Mouse (Mus musculus): Measurements from ENCODE around the gene Tmod4. TPM values are rescaled to one million over a fixed set of nuclear protein-coding genes. Genes with fewer than 3 reads are reported as not detected.
"Not testable (repeated sequence)": the region's sequence is repeated elsewhere in the genome, so short reads cannot be mapped to it uniquely, and the experiment has no call there.

Tmod4 gene
- polyA plus RNA-seq (2012; rRNA removed): 1.2 and 1.5 TPM in 2 replicates

DNA sequence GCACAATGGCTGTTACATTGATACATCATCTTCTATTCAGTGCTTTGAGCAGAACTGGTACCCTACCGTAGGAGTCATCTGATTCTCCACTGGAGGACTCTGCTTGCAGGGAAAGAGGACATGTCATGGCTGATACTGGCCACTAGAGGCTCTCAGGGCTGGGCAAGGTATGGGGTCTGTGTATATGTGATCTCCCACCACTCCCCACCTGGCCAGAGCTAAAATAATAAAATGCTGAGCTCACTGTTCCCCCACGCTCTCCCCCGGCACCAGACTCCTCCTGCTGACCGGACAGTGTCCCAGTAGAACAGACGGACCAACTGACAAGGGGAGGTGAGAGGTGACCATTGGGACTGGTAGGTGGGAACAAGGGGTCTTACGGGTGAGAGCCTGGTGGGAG lies at the start of gene Tmod4:
Tmod4 (plus strand) TSS at position 231 of the 400 bp plus-strand sequence.
- DNase-seq (ENCODE audit: low spot score): no peak

GRCm38 (mm10) chr3:95088071-95088470 lies 36.2 kb upstream of the Tmod4 start:
- no peak for DNase-seq (ENCODE audit: low spot score)

GRCm38 (mm10) chr3:95100854-95101253 lies 23.4 kb upstream of the Tmod4 start:
- DNase-seq (ENCODE audit: low spot score): no peak

DNA sequence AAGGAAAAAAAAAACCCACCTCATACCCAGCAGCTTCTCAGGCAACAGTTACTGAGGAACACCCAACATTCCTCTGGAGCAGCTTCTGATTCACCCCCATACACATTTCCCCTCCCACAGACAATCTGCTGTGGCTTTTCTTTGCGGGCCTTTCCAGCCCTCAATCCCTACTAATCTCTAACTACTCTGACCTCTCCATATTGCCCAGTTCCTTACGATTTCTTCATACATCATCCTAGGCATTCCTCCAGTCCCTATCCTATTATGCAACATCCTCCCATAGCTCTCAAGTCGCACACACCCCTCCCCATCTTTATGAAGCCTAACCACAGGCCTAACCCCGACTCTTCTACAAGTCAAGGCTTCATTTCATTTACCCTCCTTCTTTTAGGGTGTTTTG lies 19.2 kb upstream of the Tmod4 start:
- no peak for DNase-seq (ENCODE audit: low spot score)

GRCm38 (mm10) chr3:95105586-95106337 lies 18.5 kb upstream of the Tmod4 start:
- DNase-seq (ENCODE audit: low spot score): no peak

DNA sequence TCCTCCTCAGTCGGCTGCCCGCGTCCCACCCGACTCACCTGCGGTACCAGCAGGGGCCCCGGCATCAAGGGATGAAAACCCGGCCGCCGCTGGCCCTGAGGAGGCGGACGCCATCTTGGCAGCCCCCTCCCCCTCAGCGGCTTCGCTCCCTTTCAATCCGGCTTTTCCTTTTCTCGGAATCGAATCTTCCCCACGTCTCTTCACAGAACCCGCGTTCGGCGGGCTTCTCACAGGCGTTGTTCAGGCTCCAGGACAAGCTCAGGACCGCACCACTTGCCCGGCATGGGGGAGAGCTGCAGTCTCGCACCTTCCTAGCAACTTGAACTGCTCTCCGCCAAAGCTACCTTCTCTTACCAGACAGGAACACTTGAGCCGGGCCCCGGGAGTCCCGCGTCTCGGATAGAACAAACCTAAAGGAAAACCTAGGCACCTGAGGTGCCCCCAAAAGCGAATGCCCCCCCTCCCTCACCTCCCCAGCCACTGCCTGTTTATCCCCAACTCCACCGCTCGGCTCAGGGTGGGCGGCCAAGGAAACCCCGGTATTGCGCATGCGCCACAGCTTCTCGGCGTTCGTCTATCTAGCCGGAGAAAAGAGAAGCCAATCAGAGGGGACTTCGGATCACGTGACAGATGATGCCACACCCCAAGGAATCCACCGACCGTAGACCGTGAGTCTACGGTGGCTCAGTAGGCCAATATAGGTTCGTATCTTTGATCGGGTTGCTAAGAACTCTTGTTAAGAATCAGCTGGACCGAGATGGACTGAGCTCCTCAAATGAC lies 17.7 kb upstream of the Tmod4 start, which contains the start of gene Pip5k1a:
Pip5k1a (minus strand) TSS at position 593 of the 780 bp plus-strand sequence.
- peak; percentile 85 for DNase-seq (ENCODE audit: low spot score)

DNA sequence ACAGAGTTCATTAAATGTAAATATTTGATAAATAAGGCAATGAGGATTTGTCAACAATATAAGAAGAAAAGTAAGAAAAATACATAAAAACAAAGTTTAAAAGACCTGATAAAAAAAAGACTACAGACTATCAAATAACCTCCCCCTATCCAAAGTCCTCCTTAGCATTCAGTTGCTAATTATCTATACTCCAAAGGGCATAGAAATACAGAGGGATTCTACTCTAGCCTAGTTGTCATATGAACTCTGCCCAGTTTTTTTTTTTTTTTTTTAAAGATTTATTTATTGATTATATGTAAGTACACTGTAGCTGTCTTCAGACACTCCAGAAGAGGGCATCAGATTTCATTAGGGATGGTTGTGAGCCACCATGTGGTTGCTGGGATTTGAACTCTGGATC lies 17.0 kb upstream of the Tmod4 start:
- DNase-seq (ENCODE audit: low spot score): not testable (repeated sequence)

GRCm38 (mm10) chr3:95107898-95108297 lies 16.4 kb upstream of the Tmod4 start:
- DNase-seq (ENCODE audit: low spot score): no peak

DNA sequence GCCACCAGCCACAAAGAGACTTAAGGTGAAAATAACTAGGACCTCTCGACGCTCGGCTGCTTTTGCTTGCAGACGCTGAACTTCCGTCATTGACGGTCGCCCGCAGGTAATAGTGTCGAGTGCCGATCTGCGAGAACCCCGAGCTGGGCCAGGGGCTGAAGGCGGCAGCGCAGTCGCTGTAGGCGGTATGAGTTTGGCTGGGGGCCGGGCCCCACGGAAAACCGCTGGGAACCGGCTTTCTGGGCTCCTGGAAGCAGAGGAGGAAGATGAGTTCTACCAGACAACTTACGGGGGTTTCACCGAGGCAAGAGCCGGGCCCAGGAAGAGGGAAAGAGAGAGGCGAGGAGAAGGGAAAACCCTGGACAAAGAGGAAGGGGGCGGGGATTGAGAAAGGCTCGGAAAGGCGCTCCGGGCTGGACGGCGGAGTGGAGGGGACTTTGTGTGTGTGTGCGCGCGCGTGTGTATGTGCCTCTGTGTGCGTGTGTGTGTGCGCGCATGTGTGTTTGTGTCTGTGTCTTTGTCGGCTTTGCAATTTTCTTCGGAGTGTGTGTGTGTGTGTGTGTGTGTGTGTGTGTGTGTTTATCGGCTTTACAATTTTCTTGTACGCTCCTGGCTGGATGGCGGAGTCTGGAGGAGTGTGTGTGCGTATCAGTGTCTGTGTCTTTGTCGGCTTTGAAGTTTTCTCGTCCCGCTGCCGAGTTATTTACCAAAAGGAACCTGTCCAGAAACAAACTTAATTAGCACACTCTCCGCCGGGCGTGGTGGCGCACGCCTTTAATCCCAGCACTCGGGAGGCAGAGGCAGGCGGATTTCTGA lies 13.2 kb upstream of the Tmod4 start, which contains the start of gene Vps72:
Vps72 (plus strand) TSS at position 112 of the 816 bp plus-strand sequence.
- DNase-seq (ENCODE audit: low spot score): peak; percentile 82

GRCm38 (mm10) chr3:95112760-95113159 lies 11.5 kb upstream of the Tmod4 start:
- DNase-seq (ENCODE audit: low spot score): no peak

GRCm38 (mm10) chr3:95117751-95118150 lies 6.5 kb upstream of the Tmod4 start:
- no peak for DNase-seq (ENCODE audit: low spot score)

DNA sequence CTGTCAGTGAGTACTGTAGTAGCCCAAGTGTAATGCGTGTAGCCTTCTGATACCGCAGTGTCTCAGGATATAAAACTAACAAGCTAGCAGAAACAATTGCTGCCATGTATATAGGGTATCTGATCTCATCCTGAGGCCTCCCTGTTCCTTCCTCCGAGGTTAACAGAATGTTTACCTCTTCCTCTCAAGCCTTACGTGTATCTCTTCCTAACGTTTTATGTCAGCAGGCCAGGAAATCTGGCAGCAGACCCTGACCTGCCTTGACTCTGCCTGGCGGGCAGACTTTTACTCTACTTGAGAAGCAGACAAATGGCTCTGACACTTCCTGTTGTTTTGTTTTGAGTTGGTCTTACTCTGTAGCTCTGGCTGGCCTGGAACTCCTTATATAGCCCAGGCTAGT lies 2.7 kb upstream of the Tmod4 start:
- no peak for DNase-seq (ENCODE audit: low spot score)

- DNase-seq (ENCODE audit: low spot score): no peak
Measured at GRCm38 (mm10) chr3:95124972-95125371, 696 bp downstream of the Tmod4 start.

- no peak for DNase-seq (ENCODE audit: low spot score)
Measured at GRCm38 (mm10) chr3:95129226-95129651, 5.0 kb downstream of the Tmod4 start.

DNA sequence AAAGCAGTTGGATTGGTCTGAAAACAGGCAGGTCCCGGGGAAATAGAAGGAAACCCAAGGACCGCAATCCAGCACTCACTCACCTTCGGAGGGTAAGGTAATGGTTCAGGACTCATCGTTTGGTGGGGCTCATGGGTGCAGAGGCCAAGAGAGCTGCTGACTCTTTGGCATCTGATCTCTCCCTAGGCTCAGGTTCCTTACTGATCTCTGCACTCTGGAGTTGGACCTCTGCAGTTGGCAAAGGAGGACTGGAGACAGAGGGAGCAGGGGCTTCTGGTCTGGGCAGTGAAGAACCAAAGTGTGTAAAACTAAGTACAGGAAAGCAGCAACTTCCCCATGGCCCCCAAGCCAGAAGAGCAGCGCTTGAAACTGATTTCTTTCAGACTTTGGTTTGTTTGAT lies 5.8 kb downstream of the Tmod4 start:
- DNase-seq (ENCODE audit: low spot score): no peak

- not testable (repeated sequence) for DNase-seq (ENCODE audit: low spot score)
Measured at GRCm38 (mm10) chr3:95132389-95132788, 8.1 kb downstream of the Tmod4 start.

GRCm38 (mm10) chr3:95133176-95133575 lies 8.9 kb downstream of the Tmod4 start:
- no peak for DNase-seq (ENCODE audit: low spot score)

DNA sequence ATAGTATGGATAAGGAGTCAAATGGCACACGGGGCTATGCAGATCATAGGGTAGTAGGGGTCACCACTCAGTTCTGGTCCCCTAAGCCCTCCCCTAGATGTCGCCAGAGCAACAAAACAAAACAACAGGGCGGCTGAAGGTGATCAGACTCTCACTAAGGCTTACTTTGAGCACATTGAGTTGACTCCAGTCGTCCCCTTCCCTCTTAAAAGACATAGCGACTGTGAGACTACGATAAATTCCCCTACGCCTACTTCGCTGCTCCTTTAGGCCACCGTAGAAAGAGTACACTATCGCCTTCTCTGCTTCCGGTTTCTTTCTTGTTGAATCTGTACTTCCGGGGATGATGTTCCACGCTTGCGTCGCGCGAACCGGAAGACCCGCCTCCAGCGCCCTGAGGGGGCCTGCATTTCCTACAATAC lies 9.4 kb downstream of the Tmod4 start, which contains the start of the genes Scnm1 and Lysmd1:
Scnm1 (minus strand) TSS at position 332 of the 422 bp plus-strand sequence.
Lysmd1 (plus strand) TSS at position 409 of the 422 bp plus-strand sequence.
- DNase-seq (ENCODE audit: low spot score): no peak

DNA sequence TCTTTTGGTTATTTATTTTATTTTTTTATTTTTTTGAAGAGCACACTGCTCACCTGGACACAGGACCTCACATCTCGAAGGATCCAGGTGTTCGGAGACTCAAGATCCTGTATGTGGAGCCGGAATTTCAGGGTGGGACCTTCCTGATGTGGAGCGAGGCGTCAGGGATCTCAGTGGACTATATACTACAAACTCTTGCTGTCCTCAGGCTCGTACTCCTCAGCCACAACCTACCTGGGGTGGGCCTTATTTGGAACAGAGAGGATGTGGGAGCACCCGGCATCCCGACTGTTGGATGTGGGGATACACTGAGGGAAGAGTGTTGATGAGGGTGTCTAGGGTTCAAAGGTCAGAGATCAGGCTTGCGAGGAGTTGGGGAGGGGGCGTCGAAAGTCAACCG lies 9.9 kb downstream of the Tmod4 start:
- not testable (repeated sequence) for DNase-seq (ENCODE audit: low spot score)

- no peak for DNase-seq (ENCODE audit: low spot score)
Measured at GRCm38 (mm10) chr3:95135023-95135422, 10.7 kb downstream of the Tmod4 start.

- no peak for DNase-seq (ENCODE audit: low spot score)
Measured at GRCm38 (mm10) chr3:95135433-95136052, 11.3 kb downstream of the Tmod4 start.
